Mouse (Mus musculus) liver, postnatal 0 days (tissue): ENCODE measurements at regions not wholly inside any gene's neighbourhood (a gene's known extent, or its start where the extent isn't known, plus 50 kb on each side); places are given as distances from the start of the nearest gene placed in this dataset.

Experiments used
- ATAC-seq: fragments of 200-750 bp; cut with Nextera tagmentation; 2 replicates; pipeline ENCODE4 v1.8.0; 2017; ENCODE audit warnings: mild to moderate bottlenecking, moderate library complexity
- DNase-seq: peaks from one replicate; pipeline ENCODE4 v3.0.0-alpha.2; 2016
- H3K27ac ChIP-seq: fragments of 300-500 bp; sonication (generic); 2 replicates; pipeline ENCODE4 v1.5.1; 2014; ENCODE audit warnings: antibody characterized with exemption, moderate library complexity, mild to moderate bottlenecking, low read depth
- H3K27me3 ChIP-seq: fragments of 300-500 bp; sonication (generic); 2 replicates; pipeline ENCODE4 v1.6.1; 2014; ENCODE audit warnings: low read length, control low read depth, mixed read lengths; ENCODE audit not compliant: insufficient read depth
- H3K36me3 ChIP-seq: fragments of 300-500 bp; sonication (generic); replicated peaks from 2 replicates; pipeline ENCODE4 v1.6.1; 2014; ENCODE audit warnings: mild to moderate bottlenecking, control low read depth, low read length, moderate library complexity, mixed read lengths; ENCODE audit not compliant: insufficient read depth
- H3K4me1 ChIP-seq: fragments of 300-500 bp; sonication (generic); 2 replicates; pipeline ENCODE4 v1.6.1; 2014; ENCODE audit warnings: antibody characterized with exemption, mild to moderate bottlenecking, control low read depth; ENCODE audit not compliant: insufficient read depth
- H3K4me2 ChIP-seq: fragments of 300-500 bp; sonication (generic); 2 replicates; pipeline ENCODE4 v1.6.1; 2014; ENCODE audit warnings: low read depth, mild to moderate bottlenecking, low read length, moderate library complexity, mixed read lengths
- H3K4me3 ChIP-seq: fragments of 300-500 bp; sonication (generic); 2 replicates; pipeline ENCODE4 v1.5.1; 2014; ENCODE audit warnings: low read depth, low read length
- H3K9ac ChIP-seq: fragments of 300-500 bp; sonication (generic); replicated peaks from 2 replicates; pipeline ENCODE4 v1.6.1; 2014; ENCODE audit warnings: mild to moderate bottlenecking, moderate library complexity
- H3K9me3 ChIP-seq: fragments of 300-500 bp; sonication (generic); 2 replicates; pipeline ENCODE4 v1.6.1; 2016; ENCODE audit warnings: mild to moderate bottlenecking, control low read depth, low read length, mixed read lengths
- CTCF ChIP-seq: sonication (generic); IDR thresholded peaks from 2 replicates; pipeline ENCODE4 v1.5.1; 2016; ENCODE audit warnings: antibody characterized with exemption, low read depth
- EP300 ChIP-seq: IDR thresholded peaks from 2 replicates; pipeline ENCODE4 v1.6.1; 2016; ENCODE audit warnings: antibody characterized with exemption, low read depth, mild to moderate bottlenecking
- WGBS: fragments of 180-500 bp; shearing (Covaris S2); extraction: QIAGEN DNeasy Blood & Tissue Kit; methylation state at CpG from one replicate; pipeline ENCODE4 v1.1.7; 2014; ENCODE audit not compliant: insufficient replicate concordance; 5-methylcytosine and 5-hydroxymethylcytosine counted together

DNA sequence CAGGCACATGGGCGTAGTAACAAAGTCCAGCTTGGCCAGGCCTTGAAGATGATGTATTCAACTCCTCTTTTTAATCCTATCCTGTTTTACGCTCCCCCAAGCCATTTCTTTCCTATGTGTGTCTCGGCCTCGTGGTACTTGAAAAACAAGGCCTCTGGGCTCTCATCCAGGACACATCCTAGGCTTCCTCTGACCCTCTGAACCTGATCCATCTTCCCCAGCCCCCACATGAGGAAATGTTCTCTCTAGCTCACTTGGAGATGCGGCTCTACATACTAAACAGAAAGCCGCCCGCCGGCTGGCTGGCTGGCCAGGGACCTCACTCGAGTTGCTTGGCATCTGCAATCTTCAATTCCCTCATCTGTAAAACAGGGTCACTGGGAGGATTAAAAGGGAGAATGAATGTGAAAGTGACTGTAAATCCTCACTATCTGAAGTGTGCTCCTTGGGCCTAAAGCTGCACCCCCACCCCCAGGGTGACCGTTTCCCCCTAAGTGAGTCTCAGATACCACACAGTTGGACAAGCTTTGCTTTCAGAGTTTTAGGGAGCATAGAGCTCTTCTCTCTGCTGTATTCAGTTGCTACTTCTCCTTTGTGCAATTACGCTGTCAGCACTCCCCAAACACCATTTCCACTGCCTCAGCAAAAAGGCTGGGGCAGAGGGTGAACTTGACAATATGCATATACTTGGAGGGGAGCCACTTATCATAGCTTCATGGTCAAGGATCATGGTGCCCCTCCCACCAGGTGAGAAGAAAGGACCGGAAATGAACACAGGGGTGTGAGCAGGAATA lies 109.7 kb downstream of the H2al1j start:
- Histone ChIP-seq H3K4me1 (no peaks in the 10 kb centered on the region), H3K27me3 (peaks cover 5% of the 10 kb centered on the region; the same call in 1 of the 2 replicates), H3K9ac (no peak overlapping the region), H3K4me3 (no peak overlapping the region), H3K4me2 (no peak overlapping the region), H3K9me3 (no peaks in the 10 kb centered on the region), H3K27ac (no peak overlapping the region), H3K36me3 (no peaks in the 10 kb centered on the region)
- ATAC-seq (no peak), DNase-seq (no peak)
- no peak for TF ChIP-seq EP300
- no peak for TF ChIP-seq CTCF
- 66% methylated on average over 12 of the region's 12 CpGs for WGBS

DNA sequence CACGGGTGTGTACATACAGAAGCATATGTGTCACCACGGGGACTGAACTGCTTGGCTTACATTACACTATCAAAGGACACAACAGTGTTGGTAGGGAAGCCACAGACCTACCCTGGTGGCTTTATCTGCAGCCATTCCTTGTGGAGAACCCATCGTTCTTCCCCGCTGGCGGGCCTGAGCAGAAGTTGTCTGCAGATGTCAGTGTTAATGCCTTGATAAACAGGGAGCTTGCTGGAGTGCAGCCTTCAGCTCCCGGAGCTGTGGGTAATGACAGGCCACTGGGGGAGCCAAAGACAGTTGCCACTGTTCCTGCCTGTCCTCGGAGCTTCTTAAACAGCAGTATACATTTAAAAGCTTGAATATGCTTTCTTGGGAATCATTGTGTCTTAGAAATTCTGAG lies 115.9 kb downstream of the H2al1j start:
- H3K36me3 ChIP-seq: no peaks in the 10 kb centered on the region
- peak; percentile 17; the same call in 1 of the 2 replicates for ATAC-seq
- no peaks in the 10 kb centered on the region for H3K9me3 ChIP-seq
- H3K9ac ChIP-seq: no peak overlapping the region
- TF ChIP-seq EP300 (no peak), CTCF (no peak)
- H3K4me2 ChIP-seq: no peak overlapping the region
- no peaks in the 10 kb centered on the region for H3K27me3 ChIP-seq
- WGBS: 52% methylated on average over 7 of the region's 7 CpGs
- no peak overlapping the region for H3K4me3 ChIP-seq
- H3K27ac ChIP-seq: no peak overlapping the region
- no peaks in the 10 kb centered on the region for H3K4me1 ChIP-seq
- DNase-seq: no peak

DNA sequence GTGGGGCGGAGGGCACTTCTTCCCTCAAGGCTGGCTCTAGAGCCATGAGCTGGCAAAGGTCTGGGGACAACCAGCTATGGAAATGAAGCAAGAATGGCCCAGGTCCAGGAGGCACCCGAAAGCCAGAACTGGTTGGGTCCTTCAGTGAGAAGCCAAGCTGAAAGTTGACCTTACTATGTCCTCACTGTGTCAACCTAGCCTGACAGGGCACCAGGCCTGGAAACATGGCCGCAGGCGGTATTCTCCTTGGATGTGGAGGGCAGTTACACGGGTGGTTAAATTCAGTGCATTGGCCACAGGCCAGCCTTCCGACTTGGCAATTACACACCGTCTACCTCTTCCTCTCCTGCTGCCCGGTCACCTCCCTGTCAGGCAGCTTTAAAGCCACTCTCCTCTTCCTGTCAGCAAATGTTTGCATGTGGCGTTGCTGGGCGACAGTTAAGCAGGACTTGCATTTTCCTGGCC lies 116.7 kb downstream of the H2al1j start:
- ATAC-seq: no peak
- 57% methylated on average over 10 of the region's 10 CpGs for WGBS
- H3K4me1 ChIP-seq: no peaks in the 10 kb centered on the region

DNA sequence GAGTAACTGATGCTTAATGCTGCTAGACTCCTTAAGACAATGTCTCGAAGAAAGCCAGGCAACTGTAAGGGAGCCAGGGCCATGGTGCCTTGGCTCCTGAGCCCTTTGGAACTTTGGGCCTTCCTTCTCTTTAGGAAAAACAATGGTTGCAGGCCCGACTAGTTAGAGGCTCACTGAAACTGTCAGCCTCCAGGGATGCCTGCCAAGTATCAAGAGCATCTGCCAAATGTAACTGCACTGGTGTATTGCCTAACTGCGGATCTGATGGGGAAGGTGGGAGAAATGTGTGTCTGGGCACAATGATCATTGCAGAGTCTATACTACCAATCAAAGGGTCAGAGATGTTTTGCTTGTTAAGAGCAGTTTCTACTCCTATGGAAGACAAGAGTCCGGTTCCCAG lies 121.1 kb downstream of the H2al1j start:
- no peaks in the 10 kb centered on the region for H3K27me3 ChIP-seq
- H3K27ac ChIP-seq: no peak overlapping the region
- DNase-seq (no peak), ATAC-seq (no peak)
- 74% methylated on average over 4 of the region's 4 CpGs for WGBS
- H3K4me2 ChIP-seq: no peak overlapping the region
- H3K4me1 ChIP-seq: no peaks in the 10 kb centered on the region
- H3K36me3 ChIP-seq: no peaks in the 10 kb centered on the region
- H3K4me3 ChIP-seq: no peak overlapping the region
- H3K9me3 ChIP-seq: no peaks in the 10 kb centered on the region
- no peak overlapping the region for H3K9ac ChIP-seq
- no peak for TF ChIP-seq CTCF
- no peak for TF ChIP-seq EP300

More for the DNA sequence above, 116.7 kb downstream of the H2al1j start:
- H3K9me3 ChIP-seq: no peaks in the 10 kb centered on the region
- TF ChIP-seq EP300: no peak
- TF ChIP-seq CTCF: no peak
- no peak overlapping the region for H3K9ac ChIP-seq
- DNase-seq: peak; percentile 15
- H3K27ac ChIP-seq: no peak overlapping the region
- no peak overlapping the region for H3K4me2 ChIP-seq
- no peaks in the 10 kb centered on the region for H3K27me3 ChIP-seq
- H3K4me3 ChIP-seq: no peak overlapping the region
- H3K36me3 ChIP-seq: no peaks in the 10 kb centered on the region

DNA sequence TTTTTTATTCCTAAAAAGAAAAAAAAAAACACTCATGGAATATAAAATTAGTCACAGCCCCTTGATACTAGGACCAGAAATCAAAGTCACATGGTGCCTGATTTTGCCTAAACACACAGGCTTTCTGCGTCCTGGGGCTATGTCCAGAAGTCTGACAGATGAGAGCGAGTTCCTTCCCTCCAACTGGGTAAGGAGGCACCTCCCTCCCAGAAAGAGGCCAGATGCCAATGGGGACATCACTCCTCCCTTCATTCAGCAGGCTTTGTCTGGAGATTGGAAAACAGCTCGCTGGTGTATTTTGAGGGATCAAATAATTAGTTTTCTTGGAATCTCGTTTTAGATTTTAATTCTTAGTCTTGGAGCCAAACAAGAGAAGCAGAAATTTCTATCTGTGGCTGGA lies 130.9 kb downstream of the H2al1j start:
- no peaks in the 10 kb centered on the region for H3K9me3 ChIP-seq
- no peak overlapping the region for H3K27ac ChIP-seq
- peaks cover 1% of the 10 kb centered on the region; the same call in 1 of the 2 replicates for H3K27me3 ChIP-seq
- no peak for TF ChIP-seq EP300
- TF ChIP-seq CTCF: no peak
- no peak overlapping the region for H3K4me2 ChIP-seq
- H3K4me1 ChIP-seq: no peaks in the 10 kb centered on the region
- DNase-seq (no peak), ATAC-seq (no peak)
- 72% methylated on average over 4 of the region's 4 CpGs for WGBS
- H3K9ac ChIP-seq: no peak overlapping the region
- no peak overlapping the region for H3K4me3 ChIP-seq
- no peaks in the 10 kb centered on the region for H3K36me3 ChIP-seq

DNA sequence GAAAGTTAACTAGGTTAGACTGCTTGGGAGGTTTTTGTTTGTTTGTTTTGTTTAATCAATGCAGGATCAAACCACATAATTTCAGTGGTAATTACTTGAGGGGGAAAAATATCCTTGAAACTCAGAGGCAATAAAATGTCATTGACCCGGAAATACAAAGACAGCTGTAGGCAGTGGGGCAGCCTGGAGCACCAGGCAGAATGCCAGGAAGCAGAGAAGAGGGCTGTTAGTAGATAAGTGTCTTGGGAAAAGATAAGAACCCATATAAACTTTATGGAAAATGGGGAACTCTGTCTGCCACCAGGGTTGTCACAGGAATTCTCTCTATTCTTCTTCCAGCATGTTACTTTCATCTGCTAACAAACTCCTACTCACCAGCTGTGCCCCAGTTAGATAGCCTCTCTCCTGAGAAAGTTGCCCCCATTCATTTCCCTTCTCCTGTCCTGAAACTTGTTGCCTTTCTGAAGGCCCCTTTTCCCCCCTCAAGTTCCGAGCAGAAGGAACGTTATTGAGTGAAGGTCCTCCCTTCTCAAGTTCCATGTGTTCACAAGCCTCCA lies 136.4 kb downstream of the H2al1j start:
- Histone ChIP-seq H3K27ac (no peak overlapping the region), H3K9me3 (no peaks in the 10 kb centered on the region), H3K4me1 (no peaks in the 10 kb centered on the region), H3K9ac (no peak overlapping the region), H3K36me3 (no peaks in the 10 kb centered on the region), H3K27me3 (peaks cover 3% of the 10 kb centered on the region; the same call in 1 of the 2 replicates), H3K4me3 (no peak overlapping the region), H3K4me2 (no peak overlapping the region)
- 48% methylated on average over 3 of the region's 3 CpGs for WGBS
- DNase-seq (no peak), ATAC-seq (no peak)
- TF ChIP-seq EP300 (no peak), CTCF (no peak)
